Mouse (Mus musculus): ENCODE measurements around the gene Grap. TPM values are rescaled to one million over a fixed set of nuclear protein-coding genes. Genes with fewer than 3 reads are reported as not detected.

Grap gene
- polyA plus RNA-seq (2014; fragmentation: Illumina TruSeq; extraction: RNeasy Lipid Tissue Mini Kit (QIAGEN cat#74804); ENCODE audit: low read depth, low replicate concordance) = 0.54 TPM

GRCm38 (mm10) chr11:61652686-61653447, at the start of gene Grap:
Gene Grap (plus strand): TSS chr11:61653265.

GRCm38 (mm10) chr11:61683907-61684731, 31.1 kb downstream of the Grap start, which contains the start of gene Fam83g:
Gene Fam83g (plus strand): TSS chr11:61684091.

GRCm38 (mm10) chr11:61720636-61721035, 67.6 kb downstream of the Grap start, which contains the start of gene Slc5a10:
Gene Slc5a10 (minus strand): TSS chr11:61720826.

Other genes starting within 250 kb of the Grap start
- gene Rnf112, start 199.1 kb upstream of the Grap start, polyA plus RNA-seq (2014; fragmentation: Illumina TruSeq; extraction: RNeasy Lipid Tissue Mini Kit (QIAGEN cat#74804); ENCODE audit: low read depth, low replicate concordance) = not detected
- 2.0 TPM for gene Mfap4, start 167.8 kb upstream of the Grap start, polyA plus RNA-seq (2014; fragmentation: Illumina TruSeq; extraction: RNeasy Lipid Tissue Mini Kit (QIAGEN cat#74804); ENCODE audit: low read depth, low replicate concordance)
- 0.91 TPM for gene Mapk7, start 158.9 kb upstream of the Grap start, polyA plus RNA-seq (2014; fragmentation: Illumina TruSeq; extraction: RNeasy Lipid Tissue Mini Kit (QIAGEN cat#74804); ENCODE audit: low read depth, low replicate concordance)
- gene B9d1, start 148.1 kb upstream of the Grap start, polyA plus RNA-seq (2014; fragmentation: Illumina TruSeq; extraction: RNeasy Lipid Tissue Mini Kit (QIAGEN cat#74804); ENCODE audit: low read depth, low replicate concordance) = not detected
- gene Epn2, start 73.6 kb upstream of the Grap start, polyA plus RNA-seq (2014; fragmentation: Illumina TruSeq; extraction: RNeasy Lipid Tissue Mini Kit (QIAGEN cat#74804); ENCODE audit: low read depth, low replicate concordance) = 14.9 TPM
- gene Fam83g, start 30.8 kb downstream of the Grap start, polyA plus RNA-seq (2014; fragmentation: Illumina TruSeq; extraction: RNeasy Lipid Tissue Mini Kit (QIAGEN cat#74804); ENCODE audit: low read depth, low replicate concordance) = 1.1 TPM
- not detected for gene Slc5a10, start 67.6 kb downstream of the Grap start, polyA plus RNA-seq (2014; fragmentation: Illumina TruSeq; extraction: RNeasy Lipid Tissue Mini Kit (QIAGEN cat#74804); ENCODE audit: low read depth, low replicate concordance)
- 55.6 TPM for gene Prpsap2, start 108.8 kb downstream of the Grap start, polyA plus RNA-seq (2014; fragmentation: Illumina TruSeq; extraction: RNeasy Lipid Tissue Mini Kit (QIAGEN cat#74804); ENCODE audit: low read depth, low replicate concordance)
- gene Ulk2, start 201.8 kb downstream of the Grap start, polyA plus RNA-seq (2014; fragmentation: Illumina TruSeq; extraction: RNeasy Lipid Tissue Mini Kit (QIAGEN cat#74804); ENCODE audit: low read depth, low replicate concordance) = 30.4 TPM